In genomic region chr16:73404509-73404908, GRCm38 (mm10) we compare ENCODE assay signal across 22 mouse cellular contexts.
DNase-seq lines count a peak whose midpoint lies in the region; ATAC-seq and TF ChIP-seq lines count a peak whose summit lies in the region.
"Had no signal": no experiment of that assay in that cellular context is flagged by ENCODE, and none has a peak within 500 bp of the region (broad histone marks: within the 10 kb centered on the region; RNA-seq: fewer than 3 reads in every experiment).

No protein-coding gene starts in this region.

- no peaks in the 10 kb centered on the region for H3K9me3 ChIP-seq in forebrain, embryonic 13.5 days (replicated peaks)
- no peaks in the 10 kb centered on the region for H3K9me3 ChIP-seq in limb, embryonic 13.5 days
- H3K9me3 ChIP-seq in midbrain, postnatal 0 days (ENCODE audit: low read length) = no peaks in the 10 kb centered on the region
- H3K9me3 ChIP-seq: embryonic facial prominence, embryonic 12.5 days; G1E; heart, embryonic 12.5 days; liver, embryonic 15.5 days; midbrain, embryonic 12.5 days; stomach, embryonic 15.5 days had no signal

- peak; percentile 48; the same call in 1 of the 2 replicates for ATAC-seq in forebrain, embryonic 13.5 days
- peak; percentile 61; the same call in 1 of the 2 replicates for ATAC-seq in limb, embryonic 13.5 days (ENCODE audit: low FRiP score, low read depth)
- no peak for ATAC-seq in midbrain, postnatal 0 days (ENCODE audit: low FRiP score)

- peak; percentile 2 to 24 for DNase-seq in left cerebral cortex, postnatal 25 days (ENCODE audit: low spot score in 2 of 2)
- DNase-seq in left cerebral cortex, adult 18-20 months (ENCODE audit: low spot score in 2 of 2) = no peak
- DNase-seq in layer of hippocampus, adult 18-20 months (ENCODE audit: low spot score in 2 of 2) = peak; percentile 20 to 60
- DNase-seq in adrenal gland, postnatal 25 days = no peak
- DNase-seq in midbrain, postnatal 0 days (ENCODE audit: low spot score) = no peak
- no peak for DNase-seq in ovary, postnatal 36 days (ENCODE audit: low spot score)
- DNase-seq: adrenal gland, adult 8-10 months; cerebellum, postnatal 14 days; gastrocnemius, postnatal 25 days; heart, postnatal 4 days; kidney, adult 2 months; kidney, postnatal 36 days; spleen, adult 18-20 months; thymus, postnatal 36 days had no signal

- H3K9ac ChIP-seq in forebrain, embryonic 13.5 days = no peak overlapping the region
- H3K9ac ChIP-seq in limb, embryonic 13.5 days = no peak overlapping the region
- no peak overlapping the region for H3K9ac ChIP-seq in midbrain, postnatal 0 days (replicated peaks; ENCODE audit: low read length, poor library complexity, severe bottlenecking)
- H3K9ac ChIP-seq: embryonic facial prominence, embryonic 12.5 days; heart, embryonic 12.5 days; liver, embryonic 15.5 days; midbrain, embryonic 12.5 days; stomach, embryonic 15.5 days had no signal

- intact Hi-C loops in left cerebral cortex, postnatal 25 days (cut with DNase I) = no loop called here

- no peak overlapping the region for H3K4me2 ChIP-seq in forebrain, embryonic 13.5 days
- H3K4me2 ChIP-seq in limb, embryonic 13.5 days (replicated peaks) = no peak overlapping the region
- H3K4me2 ChIP-seq in midbrain, postnatal 0 days (ENCODE audit: low read depth, low read length, poor library complexity, severe bottlenecking) = no peak overlapping the region
- H3K4me2 ChIP-seq: embryonic facial prominence, embryonic 12.5 days; heart, embryonic 12.5 days; liver, embryonic 15.5 days; midbrain, embryonic 12.5 days; stomach, embryonic 15.5 days had no signal

- peaks cover 10% of the 10 kb centered on the region; the same call in 1 of the 2 replicates for H3K4me1 ChIP-seq in forebrain, embryonic 13.5 days
- H3K4me1 ChIP-seq in limb, embryonic 13.5 days = no peaks in the 10 kb centered on the region
- no peaks in the 10 kb centered on the region for H3K4me1 ChIP-seq in midbrain, postnatal 0 days (ENCODE audit: insufficient read depth, low read length)
- H3K4me1 ChIP-seq: embryonic facial prominence, embryonic 12.5 days; heart, embryonic 12.5 days; liver, embryonic 15.5 days; stomach, embryonic 15.5 days had no signal

- WGBS in forebrain, embryonic 13.5 days = 44% methylated on average over 3 of the region's 3 CpGs
- 21% methylated on average over 3 of the region's 3 CpGs for WGBS in limb, embryonic 13.5 days
- WGBS in midbrain, postnatal 0 days = 49% methylated on average over 3 of the region's 3 CpGs

- H3K27me3 ChIP-seq in forebrain, embryonic 13.5 days = no peaks in the 10 kb centered on the region
- H3K27me3 ChIP-seq in limb, embryonic 13.5 days = no peaks in the 10 kb centered on the region
- no peaks in the 10 kb centered on the region for H3K27me3 ChIP-seq in midbrain, postnatal 0 days (ENCODE audit: insufficient read depth, low read length)
- H3K27me3 ChIP-seq: embryonic facial prominence, embryonic 12.5 days; heart, embryonic 12.5 days; liver, embryonic 15.5 days; midbrain, embryonic 12.5 days; stomach, embryonic 15.5 days had no signal

- TF ChIP-seq CTCF in midbrain, postnatal 0 days (IDR thresholded peaks at IDR 0.05) = no peak

- H3K36me3 ChIP-seq in forebrain, embryonic 13.5 days (ENCODE audit: poor library complexity, severe bottlenecking) = no peaks in the 10 kb centered on the region
- H3K36me3 ChIP-seq in limb, embryonic 13.5 days = no peaks in the 10 kb centered on the region
- no peaks in the 10 kb centered on the region for H3K36me3 ChIP-seq in midbrain, postnatal 0 days (ENCODE audit: insufficient read depth, low read length)
- H3K36me3 ChIP-seq: embryonic facial prominence, embryonic 12.5 days; G1E; heart, embryonic 12.5 days; liver, embryonic 15.5 days; midbrain, embryonic 12.5 days; stomach, embryonic 15.5 days had no signal

- 0 out of 2 replicates have a peak overlapping the region, but pooled peaks have one; percentile 7 for H3K27ac ChIP-seq in forebrain, embryonic 13.5 days
- no peak overlapping the region for H3K27ac ChIP-seq in limb, embryonic 13.5 days
- no peak overlapping the region for H3K27ac ChIP-seq in midbrain, postnatal 0 days (ENCODE audit: low read depth, low read length)
- H3K27ac ChIP-seq: embryonic facial prominence, embryonic 12.5 days; liver, embryonic 15.5 days; midbrain, embryonic 12.5 days; stomach, embryonic 15.5 days had no signal

- no peak overlapping the region for H3K4me3 ChIP-seq in forebrain, embryonic 13.5 days
- no peak overlapping the region for H3K4me3 ChIP-seq in limb, embryonic 13.5 days
- H3K4me3 ChIP-seq in midbrain, postnatal 0 days (ENCODE audit: low read depth, low read length) = no peak overlapping the region
- H3K4me3 ChIP-seq: embryonic facial prominence, embryonic 12.5 days; heart, embryonic 12.5 days; liver, embryonic 15.5 days; midbrain, embryonic 12.5 days; stomach, embryonic 15.5 days had no signal

Comparison
In these comparisons a context has a peak if more than half of its experiments do, and no peak if none do; other contexts are left out.
1. DNase-seq: peak in left cerebral cortex, postnatal 25 days (2 of 2) and layer of hippocampus, adult 18-20 months (2 of 2); none in left cerebral cortex, adult 18-20 months (0 of 2), adrenal gland, postnatal 25 days (single experiment), midbrain, postnatal 0 days (single experiment) and ovary, postnatal 36 days (single experiment).